Mouse (Mus musculus) left cerebral cortex, postnatal 10 days (tissue): ENCODE measurements around the gene Dgkz. TPM values are rescaled to one million over a fixed set of nuclear protein-coding genes. Genes with fewer than 3 reads are reported as not detected.

Experiments used
- DNase-seq, 2 experiments: peaks; one replicate each; pipeline ENCODE4 v3.0.0; 2021 to 2022; ENCODE audit warnings: low spot score in 2 of 2, mixed read lengths in 1 of 2; ENCODE audit errors: extremely low spot score in 1 of 2
- intact Hi-C: fragments of 180-260 bp; cut with DNase I; formaldehyde crosslinking; loops from one replicate; pipeline ENCODE4 v1.15.1; 2025
- total RNA-seq, 2 experiments: library from RNA; stranded (reverse); gene quantifications; 2 replicates each; pipeline ENCODE4 v1.2.3; 2021

Gene Dgkz
- total RNA-seq, 2 experiments from 2014 or later: 251 to 255 TPM

GRCm38 (mm10) chr2:92004617-92005016, 29.0 kb upstream of the Dgkz start:
- DNase-seq: no peak
- intact Hi-C loops: loop anchor here (5.0 kb wide), 1 partner anchor 53 kb away; no protein-coding TSS in a partner anchor

DNA sequence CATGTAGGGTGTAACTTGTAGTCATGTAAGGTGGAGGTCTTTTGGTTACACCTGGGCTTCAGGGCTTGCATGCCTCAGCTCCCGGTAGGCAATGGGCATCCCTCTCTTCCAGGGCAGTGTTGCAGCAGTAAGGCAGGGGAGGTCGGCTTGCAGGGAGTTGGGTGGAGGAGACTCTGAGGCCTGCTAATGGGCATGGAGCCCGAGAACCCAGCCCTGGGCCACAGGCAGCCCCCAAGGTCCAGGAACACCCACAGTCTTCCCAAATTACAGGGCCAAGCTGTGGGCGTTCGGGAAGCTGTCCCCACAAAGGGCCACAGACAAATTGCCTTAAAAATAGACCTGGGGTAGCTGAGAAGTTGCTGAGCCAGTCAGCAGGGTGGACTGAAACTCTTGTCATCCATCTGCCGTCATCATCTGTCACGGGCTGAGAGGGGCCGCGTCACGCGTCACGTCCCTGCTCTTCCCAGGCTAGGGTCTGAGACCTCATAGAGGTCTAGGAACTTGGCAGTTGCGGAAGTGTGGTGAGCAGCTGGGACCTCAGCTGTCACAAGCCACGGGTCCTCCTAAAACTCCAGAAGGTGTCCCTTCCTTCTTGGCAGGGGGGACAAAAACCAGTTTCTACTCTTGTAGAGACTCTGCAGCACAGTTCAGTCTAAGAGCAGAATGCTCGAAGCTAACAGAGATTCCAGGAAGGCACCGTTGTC, 22.4 kb upstream of the Dgkz start:
- DNase-seq: no peak
- intact Hi-C loops: no loop called here

- no peak for DNase-seq
- intact Hi-C loops: no loop called here
These were observed 20.3 kb upstream of the Dgkz start for GRCm38 (mm10) chr2:91996006-91996405.

- DNase-seq: no peak
- intact Hi-C loops: no loop called here
These were observed 17.7 kb upstream of the Dgkz start for GRCm38 (mm10) chr2:91993409-91993808.

DNA sequence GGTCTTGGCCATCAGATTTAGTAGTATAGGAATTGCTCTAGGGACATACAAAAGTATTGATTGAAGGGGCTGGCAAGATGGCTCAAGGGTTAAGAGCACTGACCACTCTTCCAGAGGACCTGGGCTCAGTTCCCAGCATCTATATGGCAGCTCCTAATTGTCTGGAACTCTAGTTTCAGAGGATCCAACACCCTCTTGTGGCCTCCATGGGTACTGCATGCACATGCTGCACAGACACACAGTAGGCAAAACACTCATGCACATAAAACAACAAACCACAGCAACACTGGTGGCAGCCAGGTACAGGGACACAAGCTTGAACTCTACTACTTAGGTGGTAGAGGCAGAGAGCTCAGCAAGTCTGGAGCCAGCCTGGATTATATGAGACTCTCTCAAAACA, 14.1 kb upstream of the Dgkz start:
- intact Hi-C loops: loop anchor here (5.0 to 10.0 kb wide), 3 partner anchors 193 to 445 kb away; partner anchors contain the start of gene Cry2
- DNase-seq: no peak

- intact Hi-C loops: loop anchor here (1.0 to 10.0 kb wide), 4 partner anchors 71 to 447 kb away; partner anchors contain the start of gene Cry2
- peak; percentile 82 to 85 for DNase-seq
These were observed 11.9 kb upstream of the Dgkz start for GRCm38 (mm10) chr2:91987542-91987941.

DNA sequence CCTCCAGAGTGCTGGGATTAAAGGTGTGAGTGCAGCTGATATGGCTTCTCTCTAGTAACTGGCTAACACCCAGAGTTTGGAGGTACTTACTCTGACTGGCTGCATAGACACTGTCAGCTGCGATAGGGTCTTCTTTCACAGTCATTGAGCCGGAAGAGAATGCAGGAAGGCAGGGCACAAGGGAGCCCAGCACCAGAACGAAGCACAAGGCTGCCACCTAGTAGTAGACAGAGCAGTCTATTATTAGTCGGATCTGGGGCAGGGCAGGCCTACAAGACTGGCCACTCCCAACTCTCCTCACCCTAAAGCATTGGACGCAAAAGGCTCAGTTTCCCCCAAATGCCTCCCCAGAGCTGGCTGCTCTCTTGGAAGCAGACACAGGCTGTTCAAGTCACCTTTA, 10.4 kb upstream of the Dgkz start:
- DNase-seq: no peak
- intact Hi-C loops: loop anchor here (5.0 to 10.0 kb wide), 3 partner anchors 196 to 449 kb away; partner anchors contain the start of gene Cry2

DNA sequence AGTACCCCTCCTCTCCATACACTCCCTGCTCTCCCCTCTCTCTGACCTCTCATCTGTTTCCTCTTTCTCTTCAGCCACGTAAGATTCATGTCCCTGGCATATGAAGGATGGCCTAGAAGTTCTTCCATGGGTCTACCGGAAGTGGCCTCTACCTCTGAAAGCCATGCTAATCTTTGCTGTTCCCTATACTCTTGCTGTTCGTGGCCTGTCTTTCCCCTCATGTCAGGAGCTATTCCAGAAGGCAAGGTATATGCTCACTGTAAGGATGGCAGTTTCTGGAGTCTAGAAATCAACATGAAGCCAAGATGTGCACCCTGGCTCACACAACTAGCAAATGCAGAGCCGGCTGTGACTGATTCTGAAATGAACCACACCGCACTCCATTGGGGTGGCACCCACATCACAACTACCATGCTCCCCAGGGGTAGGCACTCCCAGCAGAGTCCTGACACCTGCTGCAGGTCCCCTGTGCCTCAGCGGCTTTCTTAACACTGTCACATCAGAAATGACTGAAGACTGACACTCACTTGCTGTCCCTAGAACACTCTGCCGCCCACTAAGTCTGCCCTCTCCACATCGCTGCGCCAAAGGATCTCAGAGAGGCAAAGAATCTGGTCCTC, 9.4 kb upstream of the Dgkz start:
- intact Hi-C loops: loop anchor here (5.0 to 10.0 kb wide), 4 partner anchors 43 to 450 kb away; partner anchors contain the start of gene Cry2
- no peak for DNase-seq

- intact Hi-C loops: loop anchor here (5.0 to 10.0 kb wide), 3 partner anchors 42 to 450 kb away; partner anchors contain the start of gene Cry2
- DNase-seq: peak in 1 of 2 experiments; percentile 72
These were observed 8.8 kb upstream of the Dgkz start for GRCm38 (mm10) chr2:91984439-91984838.

GRCm38 (mm10) chr2:91980830-91981229, 5.2 kb upstream of the Dgkz start:
- intact Hi-C loops: loop anchor here (5.0 to 10.0 kb wide), 3 partner anchors 39 to 454 kb away; partner anchors contain the start of gene Cry2
- DNase-seq: no peak

DNA sequence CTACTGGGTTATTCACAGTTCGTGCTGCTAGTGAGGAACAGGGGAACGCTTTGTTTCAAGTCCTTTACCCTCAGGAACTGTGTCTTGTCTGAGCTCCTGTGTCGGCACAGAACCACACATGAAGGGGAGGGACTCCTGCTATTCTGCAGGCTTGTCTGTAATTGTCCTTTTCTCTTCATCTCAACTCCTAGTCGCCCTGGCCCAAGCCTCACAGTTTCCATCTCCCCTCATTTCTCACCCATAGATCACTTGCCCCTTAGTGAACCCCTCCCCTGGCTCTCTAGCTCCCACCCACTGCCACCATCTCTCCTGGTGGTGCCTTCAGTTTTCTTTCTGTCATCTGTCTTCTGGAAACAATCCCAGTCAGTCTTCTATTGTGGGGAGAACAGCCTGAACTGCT, 4.6 kb upstream of the Dgkz start:
- DNase-seq: no peak
- intact Hi-C loops: loop anchor here (5.0 to 10.0 kb wide), 3 partner anchors 38 to 455 kb away; partner anchors contain the start of gene Cry2

DNA sequence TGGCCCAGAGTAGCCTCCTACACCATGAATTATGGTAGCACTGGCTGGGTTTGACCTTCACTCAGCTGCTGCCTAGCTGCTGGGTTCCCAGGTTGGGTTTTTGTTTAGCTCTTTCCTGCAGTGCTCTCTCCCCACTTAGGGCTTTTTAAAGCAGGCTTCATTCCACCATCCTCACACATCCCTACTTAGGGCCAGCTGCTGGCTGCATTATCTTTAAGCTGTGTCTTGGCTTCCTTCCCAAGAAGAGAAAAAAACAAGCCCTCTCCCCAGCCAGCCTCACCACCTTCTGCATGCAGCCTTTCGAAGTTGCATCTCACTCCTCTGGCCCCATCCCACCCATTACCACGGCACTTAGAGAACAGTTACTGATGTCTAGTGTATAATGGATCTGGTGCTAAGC, 2.9 kb upstream of the Dgkz start:
- intact Hi-C loops: no loop called here
- no peak for DNase-seq

DNA sequence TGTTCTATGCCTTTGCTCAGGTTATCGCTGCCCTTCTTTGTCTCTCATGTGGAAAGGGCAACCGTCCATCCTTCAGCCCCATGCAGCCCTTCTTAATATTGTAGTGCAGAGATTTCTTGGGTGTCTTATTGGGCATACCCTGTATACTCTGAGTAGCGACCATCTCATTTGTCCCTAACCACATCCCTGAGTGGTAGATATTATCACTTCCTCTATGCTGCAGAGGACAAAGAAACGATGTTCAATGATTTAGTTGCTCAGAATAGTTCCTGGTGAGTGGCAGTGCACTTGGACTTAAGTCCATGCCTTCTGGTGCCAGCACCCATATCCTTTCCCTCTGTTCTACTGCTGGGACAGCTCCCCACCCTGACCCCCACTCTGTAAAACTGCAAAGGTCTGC, 2.3 kb upstream of the Dgkz start:
- DNase-seq: no peak
- intact Hi-C loops: no loop called here

DNA sequence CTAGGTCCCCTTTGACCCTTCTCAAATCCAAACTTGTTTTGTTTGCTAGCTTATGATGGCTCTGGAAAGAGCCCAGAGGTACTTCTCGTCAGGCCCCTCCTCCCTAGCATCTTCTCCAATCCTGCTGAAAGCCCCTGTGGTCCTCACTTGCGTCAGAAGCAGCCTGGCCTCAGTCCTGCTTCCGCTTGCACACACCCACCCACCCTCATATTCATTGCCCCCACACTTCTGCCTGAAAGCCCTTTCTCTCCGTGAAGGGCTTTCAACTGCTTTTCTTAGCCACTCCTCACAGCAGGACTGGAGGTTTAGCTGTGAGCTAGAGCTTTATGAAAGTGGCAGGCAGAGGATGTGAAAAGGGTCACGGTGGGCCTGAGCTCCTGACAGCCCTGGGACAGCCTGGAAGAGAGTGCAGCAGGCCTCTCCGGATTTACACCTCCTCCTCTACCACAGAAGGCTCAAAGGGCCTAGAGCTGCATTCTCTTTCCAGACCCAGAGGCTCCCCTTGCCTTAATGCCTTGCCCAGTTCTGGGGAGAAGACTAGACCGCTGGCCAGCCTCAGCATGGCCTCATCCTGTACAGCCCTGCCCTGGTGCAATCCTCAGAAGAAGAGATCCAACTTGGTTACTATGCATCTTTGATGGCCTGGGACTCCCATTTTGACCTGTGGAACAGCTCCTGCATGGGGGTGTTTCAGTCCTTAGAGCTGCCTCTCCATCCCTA, 2.1 kb downstream of the Dgkz start:
- intact Hi-C loops: no loop called here

GRCm38 (mm10) chr2:91972121-91972566, 3.5 kb downstream of the Dgkz start:
- intact Hi-C loops: no loop called here

More for the DNA sequence above, 2.1 kb downstream of the Dgkz start:
- no peak for DNase-seq

DNA sequence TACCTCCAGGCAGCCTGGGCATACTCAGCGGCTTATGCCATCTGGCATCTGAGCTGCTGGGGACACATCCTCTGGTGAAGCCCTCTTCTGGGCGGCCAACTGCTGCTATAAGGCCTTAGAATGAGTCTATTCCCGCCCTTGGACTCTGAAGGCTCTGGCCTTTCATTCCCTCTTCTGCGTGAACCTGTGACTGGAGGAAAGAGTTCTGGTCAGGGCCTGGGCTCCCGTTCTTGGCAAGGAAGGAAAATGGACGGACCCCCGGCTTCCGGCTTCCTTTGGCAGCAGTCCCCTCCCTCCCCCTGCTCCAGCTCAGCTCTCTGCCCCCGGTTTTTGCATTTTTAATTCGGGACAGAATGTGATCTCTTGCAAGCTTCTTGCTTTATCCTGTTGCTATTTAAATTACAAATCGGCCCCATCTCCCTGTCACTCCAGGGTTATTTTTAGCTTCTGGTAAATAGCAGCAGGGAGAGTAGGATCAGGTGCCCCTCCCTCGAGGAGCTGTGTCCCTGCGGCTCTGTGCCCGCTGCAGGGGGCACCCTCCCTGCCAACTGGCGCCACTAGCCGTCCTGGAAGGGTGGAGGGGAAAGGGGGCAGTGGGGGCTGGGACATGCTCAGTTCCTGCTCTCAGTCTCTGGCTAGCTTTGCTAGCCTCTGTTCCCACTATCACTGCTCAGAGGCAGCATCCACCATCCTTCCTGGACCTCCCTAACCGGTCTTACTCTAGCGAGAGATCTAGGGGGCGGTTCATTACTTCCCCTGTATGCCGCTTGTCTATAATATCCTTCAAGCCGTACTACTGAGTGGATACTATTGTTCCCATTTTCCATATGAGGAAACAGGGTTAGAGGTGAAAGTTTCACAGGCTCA, 4.2 kb downstream of the Dgkz start:
- peak; percentile 64 to 79 for DNase-seq
- intact Hi-C loops: no loop called here

More at GRCm38 (mm10) chr2:91972121-91972566, 3.5 kb downstream of the Dgkz start:
- DNase-seq: no peak

DNA sequence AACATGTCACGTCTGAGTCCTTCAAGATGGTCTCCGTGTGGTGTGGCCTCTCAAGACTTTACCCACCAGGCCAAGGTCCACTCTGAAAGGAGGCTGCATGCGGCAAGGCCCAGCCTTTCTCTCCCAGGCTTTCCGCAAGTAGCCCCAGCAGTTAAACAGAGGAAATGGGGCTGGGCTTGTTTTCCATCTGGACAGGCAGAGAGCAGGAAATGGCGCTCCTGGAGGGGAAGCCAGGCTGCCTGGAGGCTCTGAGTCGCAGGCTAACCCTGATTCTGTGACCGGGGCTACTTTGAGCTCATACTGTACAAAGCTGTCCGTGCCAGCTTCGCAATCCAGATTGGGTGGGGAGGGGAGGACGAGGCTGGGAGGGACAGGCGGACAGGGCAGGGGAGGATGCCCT, 7.7 kb downstream of the Dgkz start:
- intact Hi-C loops: no loop called here
- peak in 1 of 2 experiments; percentile 72 for DNase-seq

DNA sequence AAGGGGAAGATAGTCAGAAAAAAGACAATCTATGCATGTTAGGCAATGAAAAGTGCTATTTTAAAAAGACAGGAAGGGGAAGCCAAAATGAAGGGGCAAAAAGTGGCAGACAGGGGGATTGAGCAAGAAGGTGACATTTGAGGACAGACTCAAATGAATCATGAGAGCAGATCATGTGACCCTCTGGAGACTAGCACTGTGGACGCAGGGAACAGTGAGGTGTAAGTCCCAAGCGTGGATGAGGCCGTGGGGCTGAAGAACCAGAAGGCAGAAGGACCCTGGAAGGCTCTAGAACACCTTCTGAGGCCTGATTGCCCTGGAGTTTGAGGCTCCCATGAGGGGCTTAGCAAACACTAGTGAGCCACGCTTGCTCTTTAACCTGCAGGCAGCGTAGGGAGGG, 9.3 kb downstream of the Dgkz start:
- no peak for DNase-seq
- intact Hi-C loops: no loop called here
